Mouse (Mus musculus) liver, embryonic 14.5 days (tissue): ENCODE results near the gene Dmp1.

Experiments used
- CTCF ChIP-seq: IDR thresholded peaks from 2 replicates; pipeline ENCODE4 v1.5.1; 2016; ENCODE audit warnings: antibody characterized with exemption, low read depth, control low read depth
- EP300 ChIP-seq: IDR thresholded peaks from 2 replicates; pipeline ENCODE4 v1.6.1; 2016; ENCODE audit warnings: antibody characterized with exemption, low read depth

- TF ChIP-seq CTCF, result no peak
- TF ChIP-seq EP300, result no peak
Observed at GRCm38 (mm10) chr5:104212531-104212930, 10.1 kb downstream of the Dmp1 start.
